8 mouse cellular contexts compared by ENCODE assay signal in the genomic region with DNA sequence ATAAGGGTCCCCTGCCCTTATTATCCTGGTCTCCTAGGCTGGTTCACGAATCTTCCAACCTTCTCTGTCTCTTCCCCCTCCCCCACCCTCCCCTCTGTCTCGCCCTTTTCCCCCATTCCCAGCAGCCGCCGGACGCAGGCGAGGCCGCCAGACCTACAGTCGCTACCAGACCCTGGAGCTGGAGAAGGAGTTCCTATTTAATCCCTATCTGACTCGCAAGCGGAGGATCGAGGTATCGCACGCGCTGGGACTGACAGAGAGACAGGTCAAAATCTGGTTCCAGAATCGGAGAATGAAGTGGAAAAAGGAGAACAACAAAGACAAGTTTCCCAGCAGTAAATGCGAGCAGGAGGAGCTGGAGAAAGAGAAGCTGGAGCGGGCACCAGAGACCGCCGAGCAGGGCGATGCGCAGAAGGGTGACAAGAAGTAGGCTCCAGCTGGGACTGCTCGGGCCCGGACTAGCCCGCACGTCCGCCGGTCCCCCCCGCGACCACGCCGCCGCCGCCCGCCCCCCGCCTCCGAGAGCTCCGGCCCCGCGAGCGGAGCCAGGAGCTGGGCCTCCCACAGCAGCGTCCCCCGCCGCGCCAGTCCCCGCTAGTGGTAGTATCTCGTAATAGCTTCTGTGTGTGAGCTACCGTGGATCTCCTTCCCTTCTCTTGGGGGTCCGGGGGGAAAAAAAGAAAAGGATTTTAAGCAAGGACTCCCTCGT. TPM values are rescaled to one million over a fixed set of nuclear protein-coding genes. Genes with fewer than 3 reads are reported as not detected.
DNase-seq lines count a peak whose midpoint lies in the region; ATAC-seq lines count a peak whose summit lies in the region.

No protein-coding gene starts in this region.

- peak overlapping the region; percentile 28 for H3K4me3 ChIP-seq in forebrain, embryonic 12.5 days (replicated peaks)
- H3K4me3 ChIP-seq in kidney, embryonic 15.5 days (replicated peaks), result peak overlapping the region; percentile 80
- H3K4me3 ChIP-seq in midbrain, embryonic 11.5 days (ENCODE audit: low read depth, low read length), result peak overlapping the region; percentile 19

- peaks cover 99% of the 10 kb centered on the region for H3K27me3 ChIP-seq in forebrain, embryonic 12.5 days
- 0 out of 2 replicates have a peak, but pooled peaks cover 3% of the 10 kb centered on the region for H3K27me3 ChIP-seq in kidney, embryonic 15.5 days
- peaks cover 100% of the 10 kb centered on the region for H3K27me3 ChIP-seq in midbrain, embryonic 11.5 days (ENCODE audit: control insufficient read depth, insufficient read depth, low read length)

- H3K27ac ChIP-seq in forebrain, embryonic 12.5 days, result no peak overlapping the region
- peak overlapping the region; percentile 100 for H3K27ac ChIP-seq in kidney, embryonic 15.5 days
- H3K27ac ChIP-seq in midbrain, embryonic 11.5 days (ENCODE audit: low read depth, low read length), result no peak overlapping the region

- H3K9ac ChIP-seq in forebrain, embryonic 12.5 days, result no peak overlapping the region
- H3K9ac ChIP-seq in kidney, embryonic 15.5 days, result peak overlapping the region; percentile 96
- H3K9ac ChIP-seq in midbrain, embryonic 11.5 days (ENCODE audit: low read length), result no peak overlapping the region

- H3K36me3 ChIP-seq in forebrain, embryonic 12.5 days (replicated peaks), result no peaks in the 10 kb centered on the region
- H3K36me3 ChIP-seq in kidney, embryonic 15.5 days, result no peaks in the 10 kb centered on the region
- no peaks in the 10 kb centered on the region for H3K36me3 ChIP-seq in midbrain, embryonic 11.5 days (ENCODE audit: control insufficient read depth, insufficient read depth, low read length)

- ATAC-seq in forebrain, embryonic 12.5 days (ENCODE audit: low FRiP score), result no peak
- ATAC-seq in kidney, embryonic 15.5 days (replicated peaks; ENCODE audit: low FRiP score), result no peak
- ATAC-seq in midbrain, embryonic 11.5 days (ENCODE audit: low FRiP score), result no peak
- ATAC-seq in activated CD4-positive, CD25-positive, alpha-beta regulatory T cell, adult 4 months, result no peak

- WGBS in forebrain, embryonic 12.5 days, result under 1% methylated on average over 49 of the region's 49 CpGs
- under 1% methylated on average over 47 of the region's 49 CpGs for WGBS in kidney, embryonic 15.5 days
- under 1% methylated on average over 49 of the region's 49 CpGs for WGBS in midbrain, embryonic 11.5 days

- peaks cover 14% of the 10 kb centered on the region; the same call in 1 of the 2 replicates for H3K4me1 ChIP-seq in forebrain, embryonic 12.5 days
- peaks cover 48% of the 10 kb centered on the region for H3K4me1 ChIP-seq in kidney, embryonic 15.5 days
- no peaks in the 10 kb centered on the region for H3K4me1 ChIP-seq in midbrain, embryonic 11.5 days (ENCODE audit: control insufficient read depth, insufficient read depth, low read length)

- peak; percentile 58 for DNase-seq in urinary bladder, postnatal 14 days (ENCODE audit: low spot score)
- no peak for DNase-seq in urinary bladder, postnatal 25 days (ENCODE audit: low spot score)
- peak; percentile 94 for DNase-seq in midbrain, embryonic 11.5 days (ENCODE audit: low spot score, missing footprints)
- no peak for DNase-seq in cerebellum, adult 11 months
- DNase-seq in layer of hippocampus, adult 18-20 months (ENCODE audit: low spot score in 2 of 2), result no peak

- peak overlapping the region; percentile 38 for H3K4me2 ChIP-seq in forebrain, embryonic 12.5 days
- H3K4me2 ChIP-seq in kidney, embryonic 15.5 days, result peak overlapping the region; percentile 90
- H3K4me2 ChIP-seq in midbrain, embryonic 11.5 days, result peak overlapping the region; percentile 39

- H3K9me3 ChIP-seq in forebrain, embryonic 12.5 days, result no peaks in the 10 kb centered on the region
- H3K9me3 ChIP-seq in kidney, embryonic 15.5 days (replicated peaks), result no peaks in the 10 kb centered on the region
- no peaks in the 10 kb centered on the region for H3K9me3 ChIP-seq in midbrain, embryonic 11.5 days (ENCODE audit: control insufficient read depth, low read length)

RNA-seq across cellular contexts. Expression of gene Hoxb7, which starts 2.2 kb away (rescaled TPM):
- not detected in 2 replicates for polyA plus RNA-seq in forebrain, embryonic 12.5 days (2016; fragmentation: Nextera tagmentation; extraction: Ambion mirVana)
- 58.5 and 62.7 TPM in 2 replicates for polyA plus RNA-seq in kidney, embryonic 15.5 days (2015; fragmentation: Nextera tagmentation; extraction: Ambion mirVana)
- not detected in 2 replicates for polyA plus RNA-seq in midbrain, embryonic 11.5 days (2014; fragmentation: Nextera tagmentation; extraction: Ambion mirVana)
- total RNA-seq in layer of hippocampus, adult 18-20 months (2021), result not detected
- polyA plus RNA-seq in activated CD4-positive, CD25-positive, alpha-beta regulatory T cell, adult 4 months (2017; shearing (Covaris generic)), result not detected

RNA-seq across cellular contexts. Expression of gene Hoxb8, which starts 2.5 kb away (rescaled TPM):
- not detected in 2 replicates for polyA plus RNA-seq in forebrain, embryonic 12.5 days (2016; fragmentation: Nextera tagmentation; extraction: Ambion mirVana)
- 8.9 and 9.8 TPM in 2 replicates for polyA plus RNA-seq in kidney, embryonic 15.5 days (2015; fragmentation: Nextera tagmentation; extraction: Ambion mirVana)
- not detected in 2 replicates for polyA plus RNA-seq in midbrain, embryonic 11.5 days (2014; fragmentation: Nextera tagmentation; extraction: Ambion mirVana)
- not detected for total RNA-seq in layer of hippocampus, adult 18-20 months (2021)
- not detected for polyA plus RNA-seq in activated CD4-positive, CD25-positive, alpha-beta regulatory T cell, adult 4 months (2017; shearing (Covaris generic))

RNA-seq across cellular contexts. Expression of gene Hoxb6, which starts 8.1 kb away (rescaled TPM):
- polyA plus RNA-seq in forebrain, embryonic 12.5 days (2016; fragmentation: Nextera tagmentation; extraction: Ambion mirVana), result not detected in 2 replicates
- polyA plus RNA-seq in kidney, embryonic 15.5 days (2015; fragmentation: Nextera tagmentation; extraction: Ambion mirVana), result 47.1 and 49.1 TPM in 2 replicates
- not detected in 2 replicates for polyA plus RNA-seq in midbrain, embryonic 11.5 days (2014; fragmentation: Nextera tagmentation; extraction: Ambion mirVana)
- not detected for total RNA-seq in layer of hippocampus, adult 18-20 months (2021)
- polyA plus RNA-seq in activated CD4-positive, CD25-positive, alpha-beta regulatory T cell, adult 4 months (2017; shearing (Covaris generic)), result not detected

RNA-seq across cellular contexts. Expression of gene Hoxb9, which starts 12.9 kb away (rescaled TPM):
- not detected in 2 replicates for polyA plus RNA-seq in forebrain, embryonic 12.5 days (2016; fragmentation: Nextera tagmentation; extraction: Ambion mirVana)
- 22.3 and 27.2 TPM in 2 replicates for polyA plus RNA-seq in kidney, embryonic 15.5 days (2015; fragmentation: Nextera tagmentation; extraction: Ambion mirVana)
- polyA plus RNA-seq in midbrain, embryonic 11.5 days (2014; fragmentation: Nextera tagmentation; extraction: Ambion mirVana), result not detected in 2 replicates
- not detected for total RNA-seq in layer of hippocampus, adult 18-20 months (2021)
- under 1 TPM in 1 of 2 experiments, not detected in 1; 0.15 TPM for polyA plus RNA-seq in activated CD4-positive, CD25-positive, alpha-beta regulatory T cell, adult 4 months (2017; shearing (Covaris generic))

RNA-seq across cellular contexts. Expression of gene Hoxb5, which starts 18.9 kb away (rescaled TPM):
- not detected in 2 replicates for polyA plus RNA-seq in forebrain, embryonic 12.5 days (2016; fragmentation: Nextera tagmentation; extraction: Ambion mirVana)
- 18.8 and 20.2 TPM in 2 replicates for polyA plus RNA-seq in kidney, embryonic 15.5 days (2015; fragmentation: Nextera tagmentation; extraction: Ambion mirVana)
- polyA plus RNA-seq in midbrain, embryonic 11.5 days (2014; fragmentation: Nextera tagmentation; extraction: Ambion mirVana), result not detected in 2 replicates
- not detected for total RNA-seq in layer of hippocampus, adult 18-20 months (2021)
- not detected for polyA plus RNA-seq in activated CD4-positive, CD25-positive, alpha-beta regulatory T cell, adult 4 months (2017; shearing (Covaris generic))

Comparison
In these comparisons a context has a peak if more than half of its experiments do, and no peak if none do; other contexts are left out.
1. DNase-seq: peak in urinary bladder, postnatal 14 days (single experiment) and midbrain, embryonic 11.5 days (single experiment); none in urinary bladder, postnatal 25 days (single experiment), cerebellum, adult 11 months (single experiment) and layer of hippocampus, adult 18-20 months (0 of 2).
2. H3K4me2 ChIP-seq: peak in every context shown above with its lines; median percentile 90 in kidney, embryonic 15.5 days; 39 in midbrain, embryonic 11.5 days; 38 in forebrain, embryonic 12.5 days.
3. H3K4me3 ChIP-seq: peak in every context shown above with its lines; median percentile 80 in kidney, embryonic 15.5 days; 28 in forebrain, embryonic 12.5 days; 19 in midbrain, embryonic 11.5 days.
4. RNA of gene Hoxb7, which starts 2.2 kb away (polyA plus RNA-seq): 58.5 to 62.7 TPM in kidney, embryonic 15.5 days; not detected in forebrain, embryonic 12.5 days, not detected in midbrain, embryonic 11.5 days and not detected in activated CD4-positive, CD25-positive, alpha-beta regulatory T cell, adult 4 months; every median in the first group is over 10 times any median in the second.
5. RNA of gene Hoxb6, which starts 8.1 kb away (polyA plus RNA-seq): 47.1 to 49.1 TPM in kidney, embryonic 15.5 days; not detected in midbrain, embryonic 11.5 days, not detected in forebrain, embryonic 12.5 days and not detected in activated CD4-positive, CD25-positive, alpha-beta regulatory T cell, adult 4 months; every median in the first group is over 10 times any median in the second.